Mouse (Mus musculus) erythroblast, embryonic 14.5 days (primary cell): Measurements from ENCODE around the gene Arsa.

Source experiments
- GATA1 ChIP-seq: IDR thresholded peaks from 2 replicates; pipeline ENCODE4 v1.6.1; 2012; ENCODE audit warnings: low read length, inconsistent platforms, mixed read lengths
- TAL1 ChIP-seq: IDR thresholded peaks from 3 replicates; pipeline ENCODE4 v1.6.1; 2012; ENCODE audit warnings: low read length, inconsistent platforms, mixed read lengths

DNA sequence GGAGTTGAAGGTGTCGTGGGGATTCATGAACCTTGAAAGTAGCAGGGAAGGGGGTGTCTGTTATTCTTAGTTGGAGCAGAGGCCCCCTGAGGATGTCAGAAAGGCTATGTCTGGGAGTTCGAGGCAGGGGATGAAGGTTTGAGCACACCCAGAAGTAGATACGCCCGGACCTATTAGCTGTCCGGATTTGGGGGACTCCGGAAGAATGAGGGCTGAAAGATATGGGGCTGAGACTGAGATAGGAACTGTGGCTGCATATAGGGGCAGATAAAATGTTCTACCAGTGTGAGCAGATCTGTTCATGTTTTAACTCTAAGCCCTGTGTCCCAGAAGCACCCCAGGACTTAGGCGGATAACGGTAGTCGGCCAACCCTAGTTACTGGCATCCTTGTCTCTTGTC, 27.6 kb upstream of the Arsa start:
- no peak for TF ChIP-seq TAL1
- no peak for TF ChIP-seq GATA1
